Mouse (Mus musculus) ES-E14 (cell line): ENCODE measurements around the gene Gstz1.

Experiments
- CHD2 ChIP-seq: IDR thresholded peaks from 2 replicates; pipeline ENCODE4 v1.6.1; 2014; ENCODE audit warnings: mild to moderate bottlenecking, low read depth, low read length, inconsistent platforms
- ZC3H11A ChIP-seq: IDR thresholded peaks from 2 replicates; pipeline ENCODE4 v1.6.1; 2012; ENCODE audit warnings: low read depth, mild to moderate bottlenecking, inconsistent platforms, low read length, borderline replicate concordance

- TF ChIP-seq ZC3H11A: no peak
- no peak for TF ChIP-seq CHD2
Observed at GRCm38 (mm10) chr12:87104796-87105195, 42.2 kb upstream of the Gstz1 start.
